Mouse (Mus musculus) testis, postnatal 14 days (tissue): ENCODE results near the gene Glis3.
A peak's percentile ranks its signal among the peaks of the same experiment; 100 is the strongest.

Experiments
- DNase-seq: peaks from one replicate; pipeline ENCODE4 v3.0.0; 2021; ENCODE audit warnings: low spot score

Gene Glis3

GRCm38 (mm10) chr19:28533576-28533975 is 146.3 kb downstream of the Glis3 start:
- DNase-seq: no peak

GRCm38 (mm10) chr19:28531750-28532149 is 148.1 kb downstream of the Glis3 start:
- no peak for DNase-seq

- peak; percentile 18 for DNase-seq
Measured at GRCm38 (mm10) chr19:28530846-28531245, 149.0 kb downstream of the Glis3 start.

GRCm38 (mm10) chr19:28529006-28529405 is 150.9 kb downstream of the Glis3 start:
- DNase-seq: no peak

GRCm38 (mm10) chr19:28527446-28527845 is 152.4 kb downstream of the Glis3 start:
- DNase-seq: no peak

- no peak for DNase-seq
Measured at GRCm38 (mm10) chr19:28525331-28525730, 154.5 kb downstream of the Glis3 start.

GRCm38 (mm10) chr19:28522289-28522688 is 157.6 kb downstream of the Glis3 start:
- no peak for DNase-seq

- no peak for DNase-seq
Measured at GRCm38 (mm10) chr19:28520761-28521181, 159.1 kb downstream of the Glis3 start.

- DNase-seq: no peak
Measured at GRCm38 (mm10) chr19:28520128-28520745, 159.6 kb downstream of the Glis3 start.

GRCm38 (mm10) chr19:28519296-28519695 is 160.6 kb downstream of the Glis3 start:
- DNase-seq: no peak

- no peak for DNase-seq
Measured at GRCm38 (mm10) chr19:28518846-28519245, 161.0 kb downstream of the Glis3 start.

GRCm38 (mm10) chr19:28518266-28518665 is 161.6 kb downstream of the Glis3 start:
- DNase-seq: no peak

- no peak for DNase-seq
Measured at GRCm38 (mm10) chr19:28517464-28518080, 162.3 kb downstream of the Glis3 start.

- no peak for DNase-seq
Measured at GRCm38 (mm10) chr19:28516487-28516886, 163.4 kb downstream of the Glis3 start.

- no peak for DNase-seq
Measured at GRCm38 (mm10) chr19:28512475-28512874, 167.4 kb downstream of the Glis3 start.

GRCm38 (mm10) chr19:28511910-28512309 is 168.0 kb downstream of the Glis3 start:
- DNase-seq: no peak

GRCm38 (mm10) chr19:28505376-28505775 is 174.5 kb downstream of the Glis3 start:
- no peak for DNase-seq

GRCm38 (mm10) chr19:28503011-28503410 is 176.9 kb downstream of the Glis3 start:
- DNase-seq: no peak

- DNase-seq: no peak
Measured at GRCm38 (mm10) chr19:28500975-28501374, 178.9 kb downstream of the Glis3 start.

GRCm38 (mm10) chr19:28500505-28500904 is 179.4 kb downstream of the Glis3 start:
- DNase-seq: no peak

- no peak for DNase-seq
Measured at GRCm38 (mm10) chr19:28499786-28500185, 180.1 kb downstream of the Glis3 start.

GRCm38 (mm10) chr19:28495926-28496325 is 184.0 kb downstream of the Glis3 start:
- no peak for DNase-seq

GRCm38 (mm10) chr19:28493605-28494260 is 186.1 kb downstream of the Glis3 start:
- no peak for DNase-seq
